Mouse (Mus musculus): ENCODE measurements around the gene Rora. TPM values are rescaled to one million over a fixed set of nuclear protein-coding genes. Genes with fewer than 3 reads are reported as not detected.

Gene Rora
- polyA plus RNA-seq, 1 experiment from 2014 or later: 23.1 TPM

- no peak for DNase-seq
- H3K4me3 ChIP-seq (ENCODE audit: low read depth, low read length): no peak overlapping the region
- no peak overlapping the region for H3K27ac ChIP-seq (ENCODE audit: low read depth)
- H3K4me2 ChIP-seq (ENCODE audit: low read depth, low read length): no peak overlapping the region
- H3K9me3 ChIP-seq (ENCODE audit: low read length): no peaks in the 10 kb centered on the region
- no peak for TF ChIP-seq EP300 (IDR thresholded peaks at IDR 0.05; ENCODE audit: low read depth)
- TF ChIP-seq CTCF (IDR thresholded peaks at IDR 0.05; ENCODE audit: low read depth): no peak
- no peak overlapping the region for H3K9ac ChIP-seq (replicated peaks)
- H3K27me3 ChIP-seq (ENCODE audit: insufficient read depth, low read length): no peaks in the 10 kb centered on the region
- no peaks in the 10 kb centered on the region for H3K36me3 ChIP-seq (replicated peaks; ENCODE audit: insufficient read depth, low read length)
- no peak for ATAC-seq
- H3K4me1 ChIP-seq (ENCODE audit: insufficient read depth): no peaks in the 10 kb centered on the region
- WGBS (ENCODE audit: insufficient replicate concordance): 72% methylated on average over 14 of the region's 14 CpGs
Observed at GRCm38 (mm10) chr9:68710893-68711654, 57.5 kb downstream of the Rora start.

DNA sequence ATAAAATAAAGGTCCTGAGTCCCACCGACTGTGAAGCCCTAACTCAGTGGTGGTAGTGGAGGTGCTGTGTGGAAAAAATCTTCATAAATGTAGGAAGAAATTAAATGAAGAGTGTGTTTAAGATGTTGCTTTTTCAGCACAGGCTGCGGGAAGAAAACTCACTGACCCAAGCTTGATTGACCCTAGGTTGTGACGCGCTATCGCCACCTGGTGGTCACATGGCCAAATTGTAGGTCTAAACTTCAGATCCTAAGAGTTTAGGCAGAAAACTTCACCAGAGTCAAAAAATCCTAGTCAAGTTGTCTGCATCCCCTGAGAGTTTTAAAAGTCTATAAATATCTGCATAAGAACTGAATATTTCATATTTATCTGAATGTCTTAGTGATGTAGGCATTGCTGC lies 63.4 kb downstream of the Rora start:
- no peaks in the 10 kb centered on the region for H3K9me3 ChIP-seq (ENCODE audit: low read length)
- no peak overlapping the region for H3K4me3 ChIP-seq (ENCODE audit: low read depth, low read length)
- TF ChIP-seq CTCF (IDR thresholded peaks at IDR 0.05; ENCODE audit: low read depth) (peak; percentile 66), EP300 (IDR thresholded peaks at IDR 0.05; ENCODE audit: low read depth) (no peak)
- no peak overlapping the region for H3K4me2 ChIP-seq (ENCODE audit: low read depth, low read length)
- no peaks in the 10 kb centered on the region for H3K27me3 ChIP-seq (ENCODE audit: insufficient read depth, low read length)
- H3K9ac ChIP-seq (replicated peaks): no peak overlapping the region
- H3K27ac ChIP-seq (ENCODE audit: low read depth): no peak overlapping the region
- no peaks in the 10 kb centered on the region for H3K4me1 ChIP-seq (ENCODE audit: insufficient read depth)
- 16% methylated on average over 5 of the region's 5 CpGs for WGBS (ENCODE audit: insufficient replicate concordance)
- DNase-seq (peak; percentile 17), ATAC-seq (no peak)
- H3K36me3 ChIP-seq (replicated peaks; ENCODE audit: insufficient read depth, low read length): no peaks in the 10 kb centered on the region

GRCm38 (mm10) chr9:68718427-68718826 lies 64.8 kb downstream of the Rora start:
- H3K4me2 ChIP-seq (ENCODE audit: low read depth, low read length): no peak overlapping the region
- no peaks in the 10 kb centered on the region for H3K9me3 ChIP-seq (ENCODE audit: low read length)
- 91% methylated on average over 6 of the region's 6 CpGs for WGBS (ENCODE audit: insufficient replicate concordance)
- ATAC-seq (no peak), DNase-seq (no peak)
- TF ChIP-seq EP300 (IDR thresholded peaks at IDR 0.05; ENCODE audit: low read depth) (no peak), CTCF (IDR thresholded peaks at IDR 0.05; ENCODE audit: low read depth) (no peak)
- no peaks in the 10 kb centered on the region for H3K27me3 ChIP-seq (ENCODE audit: insufficient read depth, low read length)
- H3K27ac ChIP-seq (ENCODE audit: low read depth): no peak overlapping the region
- H3K36me3 ChIP-seq (replicated peaks; ENCODE audit: insufficient read depth, low read length): no peaks in the 10 kb centered on the region
- H3K4me3 ChIP-seq (ENCODE audit: low read depth, low read length): no peak overlapping the region
- no peak overlapping the region for H3K9ac ChIP-seq (replicated peaks)
- no peaks in the 10 kb centered on the region for H3K4me1 ChIP-seq (ENCODE audit: insufficient read depth)

DNA sequence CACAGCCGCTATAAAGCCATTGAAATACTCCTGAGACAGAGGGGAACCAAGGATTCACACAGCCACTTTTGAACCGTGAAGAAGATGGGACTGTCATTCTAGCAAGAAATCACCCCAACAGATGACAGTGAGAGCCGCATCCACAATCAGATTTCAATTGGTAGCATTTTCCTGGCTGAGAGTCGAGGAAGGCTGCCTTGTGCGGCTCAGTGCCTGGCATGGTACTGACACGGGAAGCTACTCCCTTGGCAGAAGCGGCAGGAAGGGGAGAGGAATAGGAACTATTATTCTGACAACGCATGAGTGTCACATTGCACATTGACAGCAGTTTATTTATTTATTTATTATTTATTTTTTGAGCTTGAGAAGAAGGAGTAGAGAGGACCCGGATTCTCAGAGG lies 65.7 kb downstream of the Rora start:
- ATAC-seq (no peak), DNase-seq (no peak)
- Histone ChIP-seq H3K4me2 (ENCODE audit: low read depth, low read length) (no peak overlapping the region), H3K9ac (replicated peaks) (no peak overlapping the region), H3K27ac (ENCODE audit: low read depth) (no peak overlapping the region), H3K36me3 (replicated peaks; ENCODE audit: insufficient read depth, low read length) (no peaks in the 10 kb centered on the region), H3K9me3 (ENCODE audit: low read length) (no peaks in the 10 kb centered on the region), H3K4me1 (ENCODE audit: insufficient read depth) (0 out of 2 replicates have a peak, but pooled peaks cover 1% of the 10 kb centered on the region), H3K27me3 (ENCODE audit: insufficient read depth, low read length) (no peaks in the 10 kb centered on the region), H3K4me3 (ENCODE audit: low read depth, low read length) (no peak overlapping the region)
- WGBS (ENCODE audit: insufficient replicate concordance): 79% methylated on average over 9 of the region's 9 CpGs
- TF ChIP-seq CTCF (IDR thresholded peaks at IDR 0.05; ENCODE audit: low read depth): no peak
- no peak for TF ChIP-seq EP300 (IDR thresholded peaks at IDR 0.05; ENCODE audit: low read depth)

GRCm38 (mm10) chr9:68724636-68725285 lies 71.2 kb downstream of the Rora start:
- no peak for TF ChIP-seq EP300 (IDR thresholded peaks at IDR 0.05; ENCODE audit: low read depth)
- H3K9me3 ChIP-seq (ENCODE audit: low read length): no peaks in the 10 kb centered on the region
- H3K4me1 ChIP-seq (ENCODE audit: insufficient read depth): 0 out of 2 replicates have a peak, but pooled peaks cover 5% of the 10 kb centered on the region
- H3K27ac ChIP-seq (ENCODE audit: low read depth): no peak overlapping the region
- H3K4me2 ChIP-seq (ENCODE audit: low read depth, low read length): no peak overlapping the region
- H3K36me3 ChIP-seq (replicated peaks; ENCODE audit: insufficient read depth, low read length): no peaks in the 10 kb centered on the region
- no peak overlapping the region for H3K4me3 ChIP-seq (ENCODE audit: low read depth, low read length)
- H3K27me3 ChIP-seq (ENCODE audit: insufficient read depth, low read length): no peaks in the 10 kb centered on the region
- 70% methylated on average over 8 of the region's 8 CpGs for WGBS (ENCODE audit: insufficient replicate concordance)
- no peak overlapping the region for H3K9ac ChIP-seq (replicated peaks)
- DNase-seq (no peak), ATAC-seq (no peak)

- ATAC-seq: no peak
- Histone ChIP-seq H3K4me2 (ENCODE audit: low read depth, low read length) (no peak overlapping the region), H3K9me3 (ENCODE audit: low read length) (no peaks in the 10 kb centered on the region; the same call in 1 of the 2 replicates), H3K4me3 (ENCODE audit: low read depth, low read length) (no peak overlapping the region), H3K27me3 (ENCODE audit: insufficient read depth, low read length) (no peaks in the 10 kb centered on the region), H3K9ac (replicated peaks) (no peak overlapping the region), H3K36me3 (replicated peaks; ENCODE audit: insufficient read depth, low read length) (no peaks in the 10 kb centered on the region), H3K27ac (ENCODE audit: low read depth) (no peak overlapping the region), H3K4me1 (ENCODE audit: insufficient read depth) (0 out of 2 replicates have a peak, but pooled peaks cover 5% of the 10 kb centered on the region)
- no peak for TF ChIP-seq EP300 (IDR thresholded peaks at IDR 0.05; ENCODE audit: low read depth)
- no peak for DNase-seq
- WGBS (ENCODE audit: insufficient replicate concordance): 82% methylated on average over 11 of the region's 11 CpGs
Observed at GRCm38 (mm10) chr9:68727166-68727855, 73.7 kb downstream of the Rora start.
